Mouse (Mus musculus) kidney, adult 8-10 months (tissue): ENCODE measurements around the gene Tiparp.

Experiments
- DNase-seq, 2 experiments: peaks; one replicate each; pipeline ENCODE4 v3.0.0; 2022

Tiparp gene

DNA sequence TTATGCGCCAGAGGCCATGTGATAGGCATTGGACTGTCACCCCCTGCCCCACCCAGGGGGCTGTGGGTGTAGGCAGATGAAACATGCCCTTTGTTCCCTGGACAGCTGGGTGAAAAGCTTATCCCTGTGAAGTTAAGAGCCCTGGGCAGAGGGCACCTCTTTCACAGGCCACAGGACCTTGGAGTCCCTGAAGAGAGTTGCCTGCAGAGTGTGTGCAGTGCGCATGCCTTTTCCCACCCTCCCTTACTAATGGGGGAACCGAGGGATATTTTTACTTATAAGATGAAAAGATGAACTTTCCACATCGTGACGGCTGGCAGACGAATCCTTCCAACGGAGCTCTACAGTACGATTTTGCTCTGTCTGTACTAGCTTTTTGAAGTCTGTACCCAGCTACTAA, 57.1 kb downstream of the Tiparp start:
- DNase-seq, result peak; percentile 45 to 46

DNA sequence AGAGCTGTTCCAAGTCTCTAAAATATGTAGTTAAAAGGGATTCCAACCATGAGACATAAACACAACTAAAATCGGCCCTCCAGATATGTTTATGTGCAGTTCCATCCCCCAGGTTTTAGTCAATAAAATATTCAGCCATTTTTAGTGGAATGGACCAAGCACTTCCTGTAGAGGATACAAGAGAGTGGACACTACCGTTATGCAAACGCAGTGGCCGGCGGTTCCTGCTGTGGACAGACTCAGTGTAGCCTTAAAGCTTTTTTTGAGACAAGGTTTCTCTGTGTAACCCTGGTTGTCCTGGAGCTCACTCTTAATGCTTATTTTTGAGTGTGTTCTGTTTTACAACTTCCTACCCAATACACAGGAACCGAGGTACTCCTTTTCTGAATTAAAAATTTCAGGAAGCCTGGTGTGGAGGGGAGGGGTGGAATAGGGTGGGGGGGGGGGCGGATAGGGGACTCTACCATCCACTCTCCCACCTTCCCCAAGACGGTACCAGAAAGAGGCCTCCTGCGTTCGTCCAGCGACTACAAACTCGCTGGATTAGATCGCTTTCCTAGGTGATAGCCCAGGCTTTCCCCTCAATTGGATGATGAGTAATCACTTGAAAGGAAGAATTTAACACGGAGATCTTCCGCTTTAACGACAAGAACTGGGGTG, 57.7 kb downstream of the Tiparp start:
- DNase-seq, result no peak

DNA sequence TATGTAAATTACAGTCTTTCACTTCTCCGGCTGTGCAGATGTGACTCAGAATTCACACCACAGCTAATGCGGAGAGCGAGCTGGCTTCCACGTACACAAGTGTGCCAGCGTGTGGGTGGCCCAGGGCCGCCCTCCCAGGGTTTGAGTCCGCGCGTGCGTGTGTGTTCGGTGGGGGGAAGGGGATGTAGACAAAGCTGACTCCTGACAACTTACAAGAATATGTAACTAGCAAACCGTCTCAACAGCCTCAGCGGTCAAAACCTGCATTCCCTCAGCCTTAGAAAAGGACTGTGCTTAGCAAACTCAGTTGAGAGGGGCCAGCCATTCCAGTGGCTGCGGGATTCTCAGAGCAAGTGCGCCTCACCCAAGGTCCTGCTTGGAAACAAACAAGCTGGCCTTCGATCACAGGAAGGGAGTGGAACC, 58.3 kb downstream of the Tiparp start:
- DNase-seq, result peak; percentile 47 to 51

DNA sequence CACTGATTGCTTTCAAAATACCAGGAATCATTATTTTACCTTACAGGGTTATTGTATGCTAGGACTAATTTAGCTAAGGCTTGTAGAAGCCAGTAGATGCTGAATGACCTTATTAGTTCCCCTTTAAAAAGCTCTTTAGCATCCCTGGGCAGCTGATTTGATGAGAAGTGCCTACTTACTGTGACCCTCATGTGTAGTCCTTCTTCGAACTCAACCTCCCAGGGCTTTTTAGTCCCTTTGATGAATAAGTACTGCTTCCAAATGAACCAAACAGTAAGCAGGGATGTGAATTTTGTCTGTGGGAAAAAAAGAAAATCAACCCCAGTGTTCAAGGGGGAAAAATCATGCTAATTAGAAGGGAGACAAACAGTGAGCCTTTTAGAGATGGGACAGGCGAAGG, 58.8 kb downstream of the Tiparp start:
- DNase-seq, result no peak

DNA sequence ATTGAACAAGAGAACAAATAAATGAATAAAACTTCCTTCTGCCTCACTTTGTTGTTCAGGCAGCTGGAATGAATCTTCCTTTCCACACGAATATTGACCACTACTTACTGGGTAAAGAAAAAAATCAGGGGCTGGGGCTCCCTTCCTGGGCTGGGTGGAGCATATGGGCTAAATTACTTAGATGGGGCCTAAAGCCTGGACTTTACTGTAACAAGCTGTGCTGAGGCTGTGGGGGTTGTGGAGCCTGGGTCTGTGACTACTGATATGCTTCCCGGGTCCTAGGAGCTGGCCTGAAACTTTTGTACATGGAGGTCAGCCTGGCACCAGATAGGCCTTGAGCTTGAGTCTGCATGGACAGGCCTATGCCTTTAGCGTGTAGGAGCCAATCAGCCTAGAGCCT, 60.2 kb downstream of the Tiparp start:
- no peak for DNase-seq

DNA sequence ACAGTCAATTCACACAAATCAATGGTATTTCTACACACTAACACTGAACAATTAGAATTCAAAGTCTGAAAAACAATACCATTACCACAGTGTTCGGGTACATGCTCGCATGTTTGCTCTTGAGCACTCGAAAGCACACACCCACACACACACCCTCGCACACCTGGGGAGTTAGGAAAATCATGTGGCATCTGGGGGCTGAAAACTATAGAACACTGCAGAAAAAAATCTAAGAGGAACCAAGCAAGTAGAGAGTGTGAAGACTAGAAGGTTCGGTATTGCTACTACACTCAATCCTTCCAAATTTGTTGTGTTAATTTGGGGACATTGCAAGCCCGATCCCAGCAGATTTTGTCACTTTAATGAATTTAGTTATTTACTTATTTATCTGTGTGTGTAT, 64.6 kb downstream of the Tiparp start:
- DNase-seq, result no peak

DNA sequence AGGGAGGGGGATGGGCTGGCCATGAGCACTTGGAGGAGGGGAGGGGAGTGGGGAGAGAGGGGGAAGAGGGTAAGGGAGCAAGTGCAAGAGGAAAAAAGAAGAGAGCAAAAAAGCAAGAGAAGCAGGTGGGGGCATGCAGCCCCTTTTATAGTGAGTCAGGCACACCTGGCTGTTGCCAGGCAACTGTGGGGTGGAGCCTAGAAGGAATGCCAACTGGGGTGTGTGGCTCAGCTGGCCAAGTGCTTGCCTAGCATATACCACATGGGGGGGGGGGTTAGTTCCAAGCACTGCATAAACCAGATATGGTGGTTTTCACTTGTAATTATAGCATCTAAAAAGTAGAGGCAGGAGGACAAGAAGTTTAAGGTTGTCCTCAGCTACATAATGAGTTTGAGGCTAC, 66.3 kb downstream of the Tiparp start:
- DNase-seq, result no peak

DNA sequence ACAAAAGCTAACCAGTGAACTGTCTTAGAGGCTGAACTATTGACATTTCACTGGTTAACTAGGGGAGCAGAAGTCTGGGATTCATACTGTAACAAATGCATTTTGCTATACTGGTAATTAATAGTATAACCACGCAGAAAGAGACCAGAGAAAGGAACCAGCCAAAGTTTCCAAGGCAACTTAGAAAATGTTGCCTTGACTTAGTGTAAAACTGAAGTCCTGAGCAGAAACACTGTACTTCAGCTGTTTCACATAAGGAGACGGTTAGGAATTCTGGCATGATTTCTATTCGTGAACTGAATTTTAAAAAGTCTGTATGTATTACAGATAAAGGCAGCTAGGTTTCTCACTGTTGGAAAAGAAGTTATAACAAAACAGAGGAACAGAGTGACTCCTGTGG, 67.0 kb downstream of the Tiparp start:
- DNase-seq, result no peak

DNA sequence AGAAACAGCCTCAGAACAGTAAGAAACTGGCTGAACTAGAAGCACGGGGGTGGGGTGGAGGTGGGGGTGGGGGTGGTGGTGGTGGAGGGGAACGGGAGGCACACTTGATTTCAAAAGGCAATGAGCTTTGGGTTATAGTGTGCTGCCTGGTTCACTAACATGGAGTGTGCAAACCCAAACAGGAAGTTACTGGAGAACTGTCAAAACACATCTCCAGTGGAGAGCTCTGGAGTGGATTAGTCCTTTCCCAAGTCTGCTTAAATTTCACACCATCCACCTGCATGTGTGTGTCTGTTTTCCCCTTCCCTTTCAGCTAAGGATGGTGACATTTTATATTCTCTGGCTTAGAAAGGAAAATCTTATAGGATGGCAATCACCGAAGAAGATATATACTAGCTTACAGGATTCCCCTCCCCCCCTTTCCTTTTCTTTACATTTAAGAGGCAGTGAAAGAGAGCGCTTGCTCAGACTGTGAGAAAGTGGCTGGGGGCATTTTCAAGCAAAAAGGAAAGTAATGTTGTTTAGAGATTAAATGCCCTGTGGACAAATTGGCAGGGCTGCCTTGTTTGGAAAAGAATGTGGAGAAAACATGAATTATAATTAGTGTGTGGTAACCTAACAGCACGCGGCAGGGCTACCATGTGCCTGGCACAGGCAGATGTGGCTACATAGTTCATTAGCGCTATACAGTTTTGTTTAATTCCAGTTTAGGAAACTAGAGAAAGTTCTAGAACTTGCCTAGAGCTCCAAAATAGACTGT, 70.0 kb downstream of the Tiparp start:
- peak in 1 of 2 experiments; percentile 13 for DNase-seq

DNA sequence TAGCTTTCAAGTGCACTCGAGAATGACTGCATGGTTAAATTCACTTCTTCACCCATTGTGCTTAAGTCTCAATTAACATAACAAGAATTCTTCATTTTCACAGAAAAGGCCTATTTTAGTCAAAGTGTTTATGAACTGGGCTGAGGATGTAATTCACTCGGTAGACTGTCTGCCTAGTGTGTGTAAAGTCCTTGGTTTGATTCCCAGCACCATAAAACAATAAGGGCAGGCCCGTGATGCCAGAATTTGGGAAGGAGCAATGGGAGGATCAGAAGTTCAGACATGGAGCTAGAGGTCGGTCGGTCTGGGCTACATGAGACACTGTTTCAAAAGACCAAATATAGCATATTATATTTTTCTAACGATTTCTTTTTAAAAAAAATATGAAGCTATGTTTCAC, 70.9 kb downstream of the Tiparp start:
- DNase-seq, result no peak

DNA sequence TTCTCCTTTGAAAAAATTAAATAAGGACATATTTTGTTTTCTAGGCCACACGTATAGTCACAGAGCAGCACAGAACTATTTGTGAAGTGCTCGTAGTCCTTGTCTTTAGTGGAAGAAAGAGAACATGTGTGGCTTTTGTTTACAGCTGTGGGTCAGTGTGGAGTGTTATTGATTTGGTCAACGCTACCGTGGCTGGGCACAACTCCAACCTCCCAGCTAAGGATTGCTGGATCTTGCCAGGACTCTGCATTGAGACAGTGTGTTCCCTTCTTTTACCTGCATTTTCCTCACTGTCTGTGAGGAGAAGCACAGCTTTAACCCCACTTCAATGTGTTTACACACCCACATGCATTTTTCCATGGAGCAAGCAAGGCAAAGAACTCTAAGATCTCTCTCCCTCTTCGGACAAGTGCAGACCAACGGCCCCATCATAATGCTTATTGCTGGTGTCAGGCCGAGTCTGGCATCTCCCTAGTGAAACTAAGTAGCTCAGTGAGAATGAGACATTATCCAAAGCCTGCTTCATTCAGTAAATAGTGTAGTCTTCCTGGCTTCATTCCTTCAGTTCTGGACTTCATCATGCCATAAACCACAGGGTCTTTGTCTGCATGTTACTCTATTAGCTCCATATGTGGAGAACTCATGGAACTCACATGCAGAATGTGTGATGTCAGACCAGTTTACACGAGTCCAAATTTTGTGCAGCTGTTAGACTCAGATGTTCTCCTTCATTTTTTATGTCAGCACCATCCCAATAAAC, 73.3 kb downstream of the Tiparp start:
- DNase-seq, result no peak

DNA sequence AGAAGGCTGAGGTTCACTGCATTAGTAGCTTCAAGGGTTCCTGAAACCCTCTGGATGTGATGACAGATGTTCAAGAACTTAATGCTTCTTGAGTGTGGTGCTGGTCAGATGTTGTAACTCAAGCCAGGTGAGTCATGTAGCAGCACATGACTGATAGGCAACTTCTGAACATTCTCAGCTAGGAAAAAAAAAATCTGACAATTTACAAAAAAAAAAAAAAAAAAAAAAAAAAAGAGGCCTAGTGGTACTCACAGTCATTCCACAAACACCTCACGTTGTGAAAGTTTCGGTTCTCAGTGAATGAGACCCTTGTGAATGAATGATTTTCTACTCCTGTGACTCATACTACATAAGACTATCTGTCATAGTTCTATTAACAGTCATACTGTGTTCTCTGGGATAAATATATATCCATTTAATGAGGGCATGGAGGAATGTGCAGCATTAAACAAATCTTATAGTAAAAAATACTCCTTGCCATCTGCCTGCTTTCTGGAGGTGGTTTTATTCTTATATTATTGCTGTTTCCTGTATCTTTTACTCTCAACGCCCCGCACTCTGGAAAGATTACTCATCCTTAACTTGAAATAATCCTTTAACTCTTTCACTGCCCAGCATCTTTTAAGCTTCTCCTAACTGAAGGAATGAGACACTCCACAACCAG, 75.3 kb downstream of the Tiparp start:
- no peak for DNase-seq
